Mouse (Mus musculus): ENCODE data around the gene Cdnf. TPM values are rescaled to one million over a fixed set of nuclear protein-coding genes. Genes with fewer than 3 reads are reported as not detected.

Gene Cdnf
- polyA plus RNA-seq, 1 experiment = 0.71 TPM

GRCm38 (mm10) chr2:3475746-3476251, 37.0 kb upstream of the Cdnf start:
- Histone ChIP-seq H3K4me3 (peak overlapping the region; percentile 44), H3K27me3 (ENCODE audit: control insufficient read depth, insufficient read depth, insufficient read length) (no peaks in the 10 kb centered on the region), H3K79me2 (ENCODE audit: control insufficient read depth, insufficient read depth) (peaks cover 32% of the 10 kb centered on the region), H3K4me2 (ENCODE audit: low read depth) (peak overlapping the region; percentile 70), H3ac (ENCODE audit: control insufficient read depth, insufficient read length) (no peak overlapping the region), H3K36me3 (ENCODE audit: control insufficient read depth, insufficient read depth) (no peaks in the 10 kb centered on the region)
- TF ChIP-seq MYOG (IDR thresholded peaks at IDR 0.05; ENCODE audit: control insufficient read depth in 1 of 3, insufficient read depth in 1 of 3, insufficient read length in 2 of 3, low read depth in 2 of 3) (no peak), MYOD1 (IDR thresholded peaks at IDR 0.05; ENCODE audit: control insufficient read depth in 1 of 3, insufficient read length in 2 of 3, low read depth in 2 of 3) (no peak), TCF12 (IDR thresholded peaks at IDR 0.05; ENCODE audit: insufficient read depth, poor library complexity, severe bottlenecking) (no peak), MAX (IDR thresholded peaks at IDR 0.05; ENCODE audit: low read depth) (no peak), E2F4 (IDR thresholded peaks at IDR 0.05; ENCODE audit: insufficient read depth) (no peak), REST (IDR thresholded peaks at IDR 0.05; ENCODE audit: insufficient read depth, insufficient read length) (no peak), TCF3 (IDR thresholded peaks at IDR 0.05; ENCODE audit: insufficient read length, low read depth) (no peak), CEBPB (IDR thresholded peaks at IDR 0.05; ENCODE audit: insufficient read depth, poor library complexity, severe bottlenecking) (no peak), USF1 (IDR thresholded peaks at IDR 0.05; ENCODE audit: low read depth) (no peak), POLR2A (IDR thresholded peaks at IDR 0.05; ENCODE audit: insufficient read length, low read depth) (no peak), POLR2AphosphoS2 (IDR thresholded peaks at IDR 0.05; ENCODE audit: insufficient read length, low read depth) (no peak), SRF (IDR thresholded peaks at IDR 0.05; ENCODE audit: control insufficient read depth, insufficient read length, low read depth) (no peak)

DNA sequence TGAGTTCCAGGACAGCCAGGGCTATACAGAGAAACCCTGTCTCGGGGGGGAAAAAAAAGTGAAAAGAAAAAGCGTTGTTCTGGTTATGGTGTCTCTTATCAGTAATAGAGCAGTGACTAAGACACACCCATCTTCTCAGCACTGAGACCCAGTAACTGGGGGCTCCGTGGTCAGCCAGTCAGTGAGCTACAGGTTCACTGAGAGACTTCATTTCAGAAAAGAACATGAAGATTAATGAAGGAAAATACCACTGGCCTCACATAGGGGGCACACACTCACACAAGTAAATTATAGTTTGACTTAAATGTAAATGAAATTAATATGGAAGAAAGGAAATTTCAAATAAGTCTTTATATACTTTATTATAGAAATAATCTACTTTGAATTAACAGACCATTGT, 32.6 kb upstream of the Cdnf start:
- TF ChIP-seq E2F4 (IDR thresholded peaks at IDR 0.05; ENCODE audit: insufficient read depth) (no peak), MAX (IDR thresholded peaks at IDR 0.05; ENCODE audit: low read depth) (no peak), USF1 (IDR thresholded peaks at IDR 0.05; ENCODE audit: low read depth) (no peak), MYOD1 (IDR thresholded peaks at IDR 0.05; ENCODE audit: control insufficient read depth in 1 of 3, insufficient read length in 2 of 3, low read depth in 2 of 3) (no peak), POLR2AphosphoS2 (IDR thresholded peaks at IDR 0.05; ENCODE audit: insufficient read length, low read depth) (no peak), POLR2A (IDR thresholded peaks at IDR 0.05; ENCODE audit: insufficient read length, low read depth) (no peak), SRF (IDR thresholded peaks at IDR 0.05; ENCODE audit: control insufficient read depth, insufficient read length, low read depth) (no peak), REST (IDR thresholded peaks at IDR 0.05; ENCODE audit: insufficient read depth, insufficient read length) (no peak), MYOG (IDR thresholded peaks at IDR 0.05; ENCODE audit: control insufficient read depth in 1 of 3, insufficient read depth in 1 of 3, insufficient read length in 2 of 3, low read depth in 2 of 3) (no peak), TCF3 (IDR thresholded peaks at IDR 0.05; ENCODE audit: insufficient read length, low read depth) (no peak), TCF12 (IDR thresholded peaks at IDR 0.05; ENCODE audit: insufficient read depth, poor library complexity, severe bottlenecking) (no peak), CEBPB (IDR thresholded peaks at IDR 0.05; ENCODE audit: insufficient read depth, poor library complexity, severe bottlenecking) (no peak)
- Histone ChIP-seq H3ac (ENCODE audit: control insufficient read depth, insufficient read length) (no peak overlapping the region), H3K4me2 (ENCODE audit: low read depth) (no peak overlapping the region), H3K79me2 (ENCODE audit: control insufficient read depth, insufficient read depth) (no peaks in the 10 kb centered on the region), H3K27me3 (ENCODE audit: control insufficient read depth, insufficient read depth, insufficient read length) (no peaks in the 10 kb centered on the region), H3K36me3 (ENCODE audit: control insufficient read depth, insufficient read depth) (no peaks in the 10 kb centered on the region), H3K4me3 (no peak overlapping the region)

- TF ChIP-seq REST (IDR thresholded peaks at IDR 0.05; ENCODE audit: insufficient read depth, insufficient read length) (no peak), USF1 (IDR thresholded peaks at IDR 0.05; ENCODE audit: low read depth) (no peak), TCF12 (IDR thresholded peaks at IDR 0.05; ENCODE audit: insufficient read depth, poor library complexity, severe bottlenecking) (no peak), MAX (IDR thresholded peaks at IDR 0.05; ENCODE audit: low read depth) (no peak), MYOD1 (IDR thresholded peaks at IDR 0.05; ENCODE audit: control insufficient read depth in 1 of 3, insufficient read length in 2 of 3, low read depth in 2 of 3) (no peak), POLR2A (IDR thresholded peaks at IDR 0.05; ENCODE audit: insufficient read length, low read depth) (no peak), SRF (IDR thresholded peaks at IDR 0.05; ENCODE audit: control insufficient read depth, insufficient read length, low read depth) (no peak), TCF3 (IDR thresholded peaks at IDR 0.05; ENCODE audit: insufficient read length, low read depth) (no peak), E2F4 (IDR thresholded peaks at IDR 0.05; ENCODE audit: insufficient read depth) (no peak), POLR2AphosphoS2 (IDR thresholded peaks at IDR 0.05; ENCODE audit: insufficient read length, low read depth) (no peak), MYOG (IDR thresholded peaks at IDR 0.05; ENCODE audit: control insufficient read depth in 1 of 3, insufficient read depth in 1 of 3, insufficient read length in 2 of 3, low read depth in 2 of 3) (no peak), CEBPB (IDR thresholded peaks at IDR 0.05; ENCODE audit: insufficient read depth, poor library complexity, severe bottlenecking) (no peak)
These were observed 23.0 kb upstream of the Cdnf start for GRCm38 (mm10) chr2:3489816-3490215.

GRCm38 (mm10) chr2:3493833-3494409, 18.9 kb upstream of the Cdnf start:
- Histone ChIP-seq H3K4me3 (no peak overlapping the region), H3ac (ENCODE audit: control insufficient read depth, insufficient read length) (no peak overlapping the region), H3K36me3 (ENCODE audit: control insufficient read depth, insufficient read depth) (peaks cover 34% of the 10 kb centered on the region), H3K27me3 (ENCODE audit: control insufficient read depth, insufficient read depth, insufficient read length) (no peaks in the 10 kb centered on the region), H3K79me2 (ENCODE audit: control insufficient read depth, insufficient read depth) (no peaks in the 10 kb centered on the region), H3K4me2 (ENCODE audit: low read depth) (no peak overlapping the region)
- TF ChIP-seq CEBPB (IDR thresholded peaks at IDR 0.05; ENCODE audit: insufficient read depth, poor library complexity, severe bottlenecking) = no peak
- no peak for TF ChIP-seq POLR2A (IDR thresholded peaks at IDR 0.05; ENCODE audit: insufficient read length, low read depth)
- TF ChIP-seq SRF (IDR thresholded peaks at IDR 0.05; ENCODE audit: control insufficient read depth, insufficient read length, low read depth) = no peak
- TF ChIP-seq MYOG (IDR thresholded peaks at IDR 0.05; ENCODE audit: control insufficient read depth in 1 of 3, insufficient read depth in 1 of 3, insufficient read length in 2 of 3, low read depth in 2 of 3) = no peak
- no peak for TF ChIP-seq REST (IDR thresholded peaks at IDR 0.05; ENCODE audit: insufficient read depth, insufficient read length)
- TF ChIP-seq USF1 (IDR thresholded peaks at IDR 0.05; ENCODE audit: low read depth) = no peak
- no peak for TF ChIP-seq MYOD1 (IDR thresholded peaks at IDR 0.05; ENCODE audit: control insufficient read depth in 1 of 3, insufficient read length in 2 of 3, low read depth in 2 of 3)
- TF ChIP-seq TCF12 (IDR thresholded peaks at IDR 0.05; ENCODE audit: insufficient read depth, poor library complexity, severe bottlenecking) = no peak
- no peak for TF ChIP-seq MAX (IDR thresholded peaks at IDR 0.05; ENCODE audit: low read depth)
- TF ChIP-seq TCF3 (IDR thresholded peaks at IDR 0.05; ENCODE audit: insufficient read length, low read depth) = no peak
- no peak for TF ChIP-seq E2F4 (IDR thresholded peaks at IDR 0.05; ENCODE audit: insufficient read depth)
- TF ChIP-seq POLR2AphosphoS2 (IDR thresholded peaks at IDR 0.05; ENCODE audit: insufficient read length, low read depth) = no peak

More at GRCm38 (mm10) chr2:3489816-3490215, 23.0 kb upstream of the Cdnf start:
- Histone ChIP-seq H3K36me3 (ENCODE audit: control insufficient read depth, insufficient read depth) (peaks cover 19% of the 10 kb centered on the region), H3K27me3 (ENCODE audit: control insufficient read depth, insufficient read depth, insufficient read length) (no peaks in the 10 kb centered on the region), H3K79me2 (ENCODE audit: control insufficient read depth, insufficient read depth) (no peaks in the 10 kb centered on the region), H3K4me2 (ENCODE audit: low read depth) (no peak overlapping the region), H3ac (ENCODE audit: control insufficient read depth, insufficient read length) (no peak overlapping the region), H3K4me3 (no peak overlapping the region)
